Mouse (Mus musculus): ENCODE measurements at regions not wholly inside any gene's neighbourhood (a gene's known extent, or its start where the extent isn't known, plus 50 kb on each side); places are given as distances from the start of the nearest gene placed in this dataset.
"Not testable (repeated sequence)": the region's sequence is repeated elsewhere in the genome, so short reads cannot be mapped to it uniquely, and the experiment has no call there.

DNA sequence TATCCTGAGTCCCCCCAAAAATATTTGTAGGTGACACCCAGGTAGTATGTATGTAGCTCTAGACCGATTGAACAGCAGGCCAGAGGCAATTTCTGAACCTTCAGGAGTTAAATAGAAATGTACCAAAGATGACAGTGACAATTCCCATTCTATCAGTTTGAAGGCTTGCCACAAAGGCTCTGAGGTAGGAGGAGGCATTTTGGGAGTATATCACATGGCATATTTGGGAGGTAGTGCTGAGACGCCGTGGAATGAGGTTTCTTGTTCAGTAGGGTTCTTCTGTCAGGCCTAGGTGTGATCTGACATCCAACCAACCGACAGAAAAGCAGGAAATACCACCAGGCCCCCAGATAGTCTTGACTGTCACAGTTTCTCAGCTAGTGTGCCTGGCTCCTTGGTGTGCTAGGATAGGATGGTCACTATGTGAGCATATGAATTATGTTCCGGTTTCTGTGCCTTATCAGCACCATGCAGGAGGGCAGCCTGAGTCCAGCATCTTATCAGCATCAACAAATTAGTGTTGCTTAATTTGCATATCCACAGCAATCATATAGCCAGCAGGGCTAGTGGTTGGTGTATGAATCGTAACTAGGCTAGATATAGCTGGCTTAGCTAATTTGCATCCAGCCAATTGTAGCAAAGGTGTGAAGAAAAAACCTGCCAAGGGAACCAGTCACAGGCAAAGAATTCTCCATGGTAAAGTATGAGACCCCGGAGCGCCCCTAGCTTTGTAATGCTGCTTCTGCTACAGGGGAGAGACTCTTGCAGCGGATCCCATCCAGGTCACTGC, 136.3 kb upstream of the Bcor start:
- DNase-seq (ENCODE audit: low read depth, low spot score), result no peak

DNA sequence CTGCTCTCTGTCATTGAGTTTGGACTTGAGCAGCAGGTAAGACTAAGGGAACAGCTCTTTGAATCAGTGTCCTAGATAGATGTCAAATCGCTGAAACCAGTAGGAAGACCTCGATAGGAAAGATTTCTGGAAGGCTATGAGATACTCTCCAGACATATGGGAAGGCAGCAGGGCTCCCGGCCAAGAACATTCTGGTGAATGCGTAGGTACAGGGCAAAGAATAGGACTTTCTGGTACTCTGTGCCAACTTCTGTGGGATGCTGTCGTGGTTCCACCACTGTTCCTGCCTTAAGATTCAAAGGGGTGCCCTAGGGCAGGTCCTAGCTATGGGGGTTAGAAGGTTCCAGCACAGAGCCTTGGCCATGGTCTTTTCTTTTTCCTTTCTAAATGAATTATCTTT, 138.5 kb upstream of the Bcor start:
- no peak for DNase-seq (ENCODE audit: low read depth, low spot score)

DNA sequence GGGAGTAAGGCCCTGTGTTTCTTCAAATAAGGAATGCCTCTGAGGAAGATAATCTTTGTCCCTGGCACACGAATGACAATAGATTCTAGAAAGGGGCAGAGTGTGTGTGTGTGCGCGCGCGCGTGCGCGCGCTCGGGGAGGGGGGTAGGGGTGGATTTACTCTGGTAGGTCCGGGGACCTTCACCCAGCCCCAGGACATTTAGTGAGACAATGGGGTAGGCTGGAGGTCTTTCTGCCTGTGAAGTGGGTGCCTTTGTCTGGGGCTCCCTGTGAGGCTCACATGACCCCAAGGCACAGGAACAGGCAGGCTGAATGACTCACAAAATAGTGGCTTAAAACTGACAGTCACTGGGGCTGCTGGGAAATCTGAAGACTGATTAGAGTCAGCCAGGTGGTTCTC, 139.1 kb upstream of the Bcor start:
- DNase-seq (ENCODE audit: low read depth, low spot score), result no peak

DNA sequence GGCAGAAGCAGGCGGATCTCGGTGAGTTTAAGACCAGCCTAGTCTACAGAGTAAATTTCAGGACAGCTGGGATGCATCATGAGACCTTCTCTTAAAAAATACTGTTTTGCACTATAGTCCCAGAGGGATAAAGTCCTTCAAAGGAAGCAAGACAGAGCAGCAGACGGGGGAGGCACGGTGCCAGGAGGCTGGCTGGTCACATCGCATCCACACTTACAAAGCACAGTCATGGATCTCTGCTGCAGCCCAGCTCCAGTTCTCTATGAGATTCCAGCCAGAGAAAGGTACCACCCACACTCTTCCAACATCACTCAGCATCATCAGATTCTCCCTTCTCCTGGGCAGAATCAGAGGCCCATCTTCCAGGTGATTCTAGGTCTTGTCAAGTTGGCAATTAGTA, 144.5 kb upstream of the Bcor start:
- DNase-seq (ENCODE audit: low read depth, low spot score), result no peak

DNA sequence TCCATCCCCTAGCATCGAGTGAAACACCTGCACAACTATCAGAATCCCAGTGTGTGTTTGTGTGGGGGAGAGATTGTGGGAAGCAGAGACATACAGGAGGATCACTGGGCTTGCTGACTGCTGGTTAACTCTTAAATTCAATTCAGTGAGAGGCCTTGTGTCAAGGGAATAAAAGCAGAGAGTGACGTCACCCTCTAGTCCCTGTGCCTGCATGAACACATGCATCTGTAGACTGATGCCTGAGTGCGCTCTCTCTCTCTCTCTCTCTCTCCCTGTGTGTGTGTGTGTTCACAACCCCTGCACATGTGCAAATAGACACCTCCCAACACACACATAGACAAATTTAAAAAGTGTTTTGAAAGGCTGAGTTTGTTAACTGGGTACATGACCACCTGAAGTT, 146.8 kb upstream of the Bcor start:
- DNase-seq (ENCODE audit: low read depth, low spot score), result no peak

DNA sequence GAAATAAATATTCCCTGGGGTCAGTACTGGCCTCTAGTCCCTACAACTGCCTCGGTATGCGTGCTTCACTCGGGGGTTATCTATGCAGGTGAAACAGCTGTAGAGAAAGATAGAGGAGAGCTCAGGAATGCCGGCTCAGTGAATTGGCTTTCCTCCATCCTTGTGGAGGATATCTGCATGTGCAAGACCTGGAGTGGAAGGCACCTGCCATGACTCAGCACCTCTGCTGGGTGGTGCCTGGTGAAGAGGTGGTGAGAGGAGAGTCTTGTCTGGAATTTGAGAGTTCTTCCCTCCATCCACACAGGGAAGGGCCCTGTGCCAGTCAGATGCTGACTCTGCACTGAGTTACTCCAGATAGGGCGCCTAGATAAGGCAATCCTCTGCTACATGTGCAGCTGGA, 152.4 kb upstream of the Bcor start:
- DNase-seq (ENCODE audit: low read depth, low spot score), result no peak

DNA sequence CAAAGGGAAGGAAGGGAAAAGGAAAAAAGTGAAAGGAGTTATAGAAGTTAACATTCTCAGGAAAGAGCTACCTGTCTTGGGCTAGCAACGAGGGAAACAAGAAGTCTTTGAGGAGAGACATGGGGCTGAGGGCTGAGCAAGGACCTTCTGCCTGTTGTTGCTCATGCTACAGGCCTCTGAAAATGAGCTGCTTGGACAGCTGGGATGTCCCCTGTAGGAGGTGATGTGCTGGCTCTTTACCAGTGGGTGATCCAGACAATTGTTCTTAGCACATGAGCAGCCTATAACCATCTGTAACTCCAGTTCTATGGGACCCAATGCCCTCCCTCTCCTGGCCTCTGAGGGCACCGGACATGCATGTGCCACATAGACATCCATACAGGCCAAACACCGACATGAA, 155.5 kb upstream of the Bcor start:
- DNase-seq (ENCODE audit: low read depth, low spot score), result no peak

DNA sequence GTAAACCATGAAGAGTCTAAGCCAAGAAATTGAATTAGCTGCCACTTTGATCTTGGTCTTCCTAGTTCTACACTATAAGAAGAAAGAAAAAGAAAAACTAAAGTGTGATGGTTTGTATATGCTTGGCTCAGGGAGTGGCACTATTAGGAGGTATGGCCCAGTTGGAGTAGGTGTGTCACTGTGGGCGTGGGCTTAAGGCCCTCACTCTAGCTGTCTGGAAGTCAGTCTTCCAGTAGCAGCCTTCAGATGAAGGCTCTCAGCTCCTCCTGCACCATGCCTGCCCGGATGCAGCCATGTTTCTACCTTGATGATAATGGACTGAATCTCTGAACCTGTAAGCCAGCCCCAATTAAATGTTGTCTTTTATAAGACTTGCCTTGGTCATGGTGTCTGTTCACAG, 157.3 kb upstream of the Bcor start:
- not testable (repeated sequence) for DNase-seq (ENCODE audit: low read depth, low spot score)

DNA sequence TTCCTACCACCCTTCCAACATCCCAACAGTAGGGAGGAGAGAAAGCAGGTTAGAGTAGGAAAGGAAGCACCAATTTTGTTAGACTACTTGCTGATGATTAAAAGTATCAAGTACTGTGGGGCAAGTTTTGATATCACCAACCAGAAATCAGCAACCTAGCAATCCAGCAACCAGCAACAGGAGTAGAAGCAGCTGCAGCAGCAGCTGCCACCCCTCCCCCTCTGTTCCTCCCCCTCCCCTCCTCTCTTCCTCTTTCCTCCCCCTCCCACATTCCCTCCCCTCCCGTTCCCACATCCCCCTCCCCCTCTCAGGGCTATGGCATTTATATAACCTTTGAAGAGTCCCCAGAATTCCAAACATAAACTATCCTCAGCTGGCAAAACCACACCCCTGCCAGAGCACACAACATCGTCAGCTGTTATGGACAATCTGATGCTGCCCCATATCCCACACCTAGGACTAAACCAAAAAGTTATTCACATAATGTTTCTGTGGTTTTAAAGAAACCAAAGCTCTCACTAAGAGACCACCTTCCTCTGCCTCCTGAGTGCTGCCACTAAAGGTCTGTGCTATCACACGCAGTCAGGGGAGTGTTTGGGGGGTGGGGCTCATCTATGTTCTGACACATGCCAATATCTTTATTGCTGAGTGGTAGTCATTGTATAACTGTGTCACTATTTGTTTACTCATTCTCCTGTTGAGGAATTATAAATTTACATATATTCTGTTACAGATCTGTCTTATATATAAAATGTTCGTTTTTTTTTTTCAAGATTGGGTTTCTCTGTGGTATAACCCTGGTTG, 158.9 kb upstream of the Bcor start:
- DNase-seq (ENCODE audit: low read depth, low spot score), result no peak

DNA sequence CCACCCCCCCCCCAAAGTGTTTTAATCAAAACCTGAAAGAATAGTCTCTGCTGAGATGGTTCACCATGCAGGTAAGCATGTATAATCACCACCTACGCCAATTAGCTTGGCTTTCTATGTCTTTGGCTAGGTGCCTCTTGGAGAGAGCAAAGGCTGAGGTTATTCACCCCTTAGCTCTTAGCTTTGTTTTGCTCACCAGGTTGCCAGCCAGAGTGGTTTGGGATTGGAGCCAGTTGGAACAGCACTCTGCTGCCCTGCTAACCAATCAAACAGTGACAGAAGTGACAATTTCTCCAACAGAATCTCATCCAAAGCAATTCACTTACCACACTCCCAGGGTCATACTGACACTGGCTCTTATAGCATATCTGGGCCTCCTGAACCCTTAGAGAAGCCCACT, 162.3 kb upstream of the Bcor start:
- no peak for DNase-seq (ENCODE audit: low read depth, low spot score)

DNA sequence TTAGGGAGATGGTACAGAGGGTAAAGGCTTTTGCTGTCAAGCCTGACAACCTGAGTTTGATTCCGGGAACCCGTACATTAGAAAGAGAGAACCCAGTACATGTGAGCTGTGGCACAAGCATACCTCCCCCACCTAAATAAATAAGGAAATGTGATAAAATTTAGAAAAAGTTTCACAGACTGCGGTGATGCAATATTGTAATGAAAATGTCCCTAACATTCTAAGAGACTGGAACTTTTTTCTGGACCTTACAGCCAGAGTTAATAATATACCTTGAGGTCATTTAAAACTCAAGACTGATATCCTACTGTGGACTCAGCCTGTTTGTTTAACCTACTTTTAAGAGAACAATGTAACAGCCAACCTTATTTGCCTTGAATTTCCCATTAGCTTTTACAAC, 163.1 kb upstream of the Bcor start:
- no peak for DNase-seq (ENCODE audit: low read depth, low spot score)

DNA sequence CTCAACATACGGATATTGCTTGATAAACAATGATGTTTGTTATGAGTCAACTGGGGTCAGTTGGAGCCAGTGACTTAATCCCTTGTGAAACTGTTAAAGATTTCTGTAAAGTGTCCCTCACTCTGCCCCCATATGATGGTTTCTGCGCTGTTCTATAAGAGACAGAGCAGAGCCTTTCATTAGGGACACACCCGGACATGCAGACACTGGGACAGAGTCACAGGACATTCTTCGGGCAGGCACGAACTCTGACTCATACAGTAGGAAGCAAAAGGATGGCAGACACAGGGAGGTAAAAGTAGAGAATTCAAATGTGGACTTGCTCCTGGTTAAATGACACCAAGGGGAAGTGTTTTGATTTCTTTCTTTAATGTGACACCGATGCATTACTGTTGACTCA, 163.7 kb upstream of the Bcor start:
- no peak for DNase-seq (ENCODE audit: low read depth, low spot score)

DNA sequence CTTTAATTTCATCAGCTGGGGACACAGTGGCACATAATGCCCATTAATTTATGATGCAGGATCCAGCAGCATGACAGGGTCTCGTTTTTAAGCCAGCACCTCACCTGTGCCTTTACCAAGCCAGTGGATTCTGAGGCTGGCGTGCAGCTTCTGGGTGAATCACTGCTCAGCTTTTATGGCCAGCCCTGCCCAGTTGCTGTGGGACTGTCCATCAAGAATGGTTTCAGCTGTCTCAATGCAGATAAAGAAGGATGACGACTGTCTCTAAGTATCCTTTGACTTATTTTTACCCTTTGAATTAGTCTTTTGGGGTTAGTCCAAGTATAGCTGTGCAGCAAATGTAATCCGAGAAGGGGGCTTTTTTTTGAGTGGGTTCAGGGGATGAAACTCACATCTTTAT, 167.3 kb upstream of the Bcor start:
- DNase-seq (ENCODE audit: low read depth, low spot score), result no peak

DNA sequence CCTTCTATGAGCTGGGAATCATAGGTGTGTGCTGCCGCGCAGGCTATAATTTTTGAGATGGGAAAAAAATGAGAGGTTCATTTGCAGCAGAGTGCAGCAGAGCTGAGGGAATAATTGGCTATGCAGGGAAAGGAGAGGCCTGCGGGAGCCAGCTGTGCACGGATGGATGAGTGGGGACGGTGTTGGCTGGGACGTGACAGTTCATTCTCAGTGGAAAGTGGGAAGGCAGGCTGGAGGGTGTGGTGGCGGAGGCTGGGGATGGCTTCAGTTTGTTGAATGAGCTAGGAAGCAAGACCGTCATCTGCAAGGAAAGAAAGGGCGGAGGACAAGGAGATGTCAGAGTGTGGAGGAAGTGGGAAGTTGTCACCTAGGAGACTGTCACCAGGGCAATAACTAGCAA, 180.4 kb upstream of the Bcor start:
- no peak for DNase-seq (ENCODE audit: low read depth, low spot score)

DNA sequence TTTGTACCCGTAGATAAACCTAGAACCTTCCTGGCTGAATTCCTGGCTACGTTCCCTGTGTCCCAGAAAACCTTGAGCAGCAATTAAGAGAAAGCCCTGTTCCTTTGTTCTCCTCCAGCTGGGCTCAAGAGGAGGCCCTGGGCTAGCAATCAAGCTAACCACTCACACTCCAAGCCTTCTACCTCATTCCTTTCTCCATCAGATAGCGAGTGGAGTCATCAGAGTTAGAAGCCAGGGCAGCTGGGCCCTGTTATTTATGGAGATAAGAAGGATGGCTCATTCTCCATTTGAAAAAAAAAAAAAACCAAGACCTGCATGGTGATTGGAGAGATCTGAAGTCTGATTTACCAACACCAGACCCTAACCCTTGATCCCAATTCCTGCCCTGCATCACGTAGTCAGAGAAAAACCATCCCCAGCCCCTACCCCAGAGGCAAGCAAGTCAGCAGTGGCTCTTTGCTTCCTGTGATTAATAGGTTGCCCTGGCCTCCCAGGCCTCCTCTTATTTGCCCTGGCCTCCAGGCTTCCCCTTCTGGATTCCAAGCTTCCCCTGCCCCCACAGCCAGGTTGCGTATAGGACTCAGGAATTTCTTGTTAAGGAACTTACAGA, 181.3 kb upstream of the Bcor start:
- no peak for DNase-seq (ENCODE audit: low read depth, low spot score)

DNA sequence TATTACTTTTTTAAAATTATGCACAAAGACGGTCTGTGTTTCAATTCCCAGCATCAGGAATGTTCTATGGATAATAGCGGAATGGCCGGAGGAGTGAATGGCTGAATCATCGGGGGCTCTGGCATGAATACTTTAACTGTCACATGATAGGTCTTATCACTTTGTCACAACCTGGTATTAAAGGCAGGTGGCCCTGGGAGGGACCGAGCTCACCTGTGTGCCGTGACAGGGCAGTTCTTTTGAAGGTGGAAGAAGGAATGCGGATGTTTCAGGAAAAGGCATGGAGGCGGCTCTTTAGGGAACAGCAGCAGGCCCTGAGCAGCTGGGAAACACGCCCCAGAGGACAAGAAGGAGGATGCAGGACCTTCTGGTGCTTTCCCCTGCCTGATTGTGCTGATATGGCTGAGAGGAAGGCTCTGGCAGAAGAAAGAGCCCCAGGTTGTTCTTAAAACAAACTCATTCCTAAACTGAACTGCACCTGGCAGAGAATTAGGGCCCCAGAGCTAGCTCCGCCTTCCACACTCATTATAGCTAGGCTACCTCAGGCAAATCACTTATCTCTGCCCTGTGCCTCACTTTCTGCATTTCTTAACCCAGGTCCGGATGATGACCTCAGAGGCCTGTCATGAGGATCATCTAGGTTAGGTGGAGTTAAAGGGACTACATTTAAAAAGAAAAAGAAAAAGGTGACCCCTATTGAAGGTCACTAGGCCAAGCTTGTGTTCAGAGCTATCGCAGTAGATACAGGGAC, 184.8 kb upstream of the Bcor start:
- DNase-seq (ENCODE audit: low read depth, low spot score), result no peak

DNA sequence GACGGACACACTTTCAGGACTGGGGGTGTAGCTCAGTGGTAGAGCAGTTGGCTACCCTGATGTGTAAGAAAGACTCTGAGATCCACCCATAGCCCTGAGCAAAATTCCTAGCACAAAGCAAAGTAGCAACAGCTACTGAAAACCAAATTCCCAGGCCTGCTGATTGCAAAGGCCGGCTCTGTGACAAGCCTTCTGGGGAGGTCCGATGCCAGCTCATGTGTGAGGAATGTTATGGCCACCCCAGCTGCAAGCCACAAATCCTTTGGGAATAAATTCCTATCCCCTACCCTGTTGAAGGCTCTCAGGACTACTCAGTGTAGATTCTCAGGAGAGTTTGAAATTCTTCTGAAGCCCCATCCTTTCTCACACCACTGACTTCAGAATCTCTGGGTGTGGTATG, 186.7 kb upstream of the Bcor start:
- DNase-seq (ENCODE audit: low read depth, low spot score), result no peak

DNA sequence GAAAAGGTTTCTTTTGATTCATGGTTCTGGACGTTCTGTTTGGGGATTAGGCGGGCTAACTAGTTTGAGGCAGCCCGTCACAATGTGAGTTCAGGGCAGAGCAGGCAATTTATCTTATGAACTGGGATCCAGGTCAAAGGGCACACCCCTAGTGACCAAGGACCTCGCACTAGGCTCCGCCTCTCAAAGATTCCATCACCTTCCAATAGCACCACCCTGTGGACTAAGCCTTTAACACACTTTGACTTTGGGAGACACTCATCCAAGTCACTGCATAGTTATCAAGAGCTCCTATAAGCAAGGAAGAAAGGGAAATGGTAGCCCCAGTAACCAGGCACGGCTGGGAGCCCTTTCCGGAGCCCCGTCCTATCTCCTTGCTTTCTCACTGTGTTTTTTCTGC, 188.0 kb upstream of the Bcor start:
- DNase-seq (ENCODE audit: low read depth, low spot score), result no peak

DNA sequence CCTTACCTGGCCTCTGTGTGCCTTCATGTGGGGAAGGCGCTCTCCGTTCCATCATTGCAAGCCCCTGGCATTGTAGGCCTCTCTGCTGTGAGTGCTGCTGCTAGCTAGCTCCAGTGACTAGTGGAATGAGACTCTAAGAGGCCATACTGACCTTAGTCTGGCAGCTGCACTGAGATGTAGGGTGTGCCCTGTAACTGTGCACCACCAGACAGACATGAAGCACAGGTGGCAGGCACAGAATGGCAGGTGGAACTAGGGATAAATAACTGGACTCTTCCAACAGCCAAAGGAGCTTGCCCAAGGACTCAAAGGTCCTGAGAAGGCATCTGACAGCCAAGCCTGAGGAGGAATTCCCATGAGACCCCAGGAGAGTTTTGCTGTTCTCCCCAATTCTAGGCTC, 194.7 kb upstream of the Bcor start:
- DNase-seq (ENCODE audit: low read depth, low spot score), result no peak

DNA sequence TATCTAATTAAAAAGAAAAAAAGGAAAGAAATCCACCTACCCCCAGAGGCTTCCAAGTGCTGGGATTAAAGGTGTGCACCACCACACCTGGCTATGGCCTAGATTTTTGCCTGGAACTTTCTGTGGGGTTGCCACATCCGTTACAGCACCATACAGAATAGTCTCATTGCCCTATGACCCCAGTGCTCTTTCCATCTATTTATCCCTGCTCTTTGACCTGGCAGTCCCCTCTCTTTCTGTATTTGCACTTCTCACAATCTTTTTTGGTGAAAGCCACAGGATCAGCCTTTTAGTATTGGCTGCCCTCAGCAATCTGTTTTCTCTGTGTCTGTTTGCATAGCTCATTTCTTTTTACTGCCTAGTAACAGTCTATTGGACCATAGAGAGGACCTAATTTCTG, 197.9 kb upstream of the Bcor start:
- DNase-seq (ENCODE audit: low read depth, low spot score), result no peak

DNA sequence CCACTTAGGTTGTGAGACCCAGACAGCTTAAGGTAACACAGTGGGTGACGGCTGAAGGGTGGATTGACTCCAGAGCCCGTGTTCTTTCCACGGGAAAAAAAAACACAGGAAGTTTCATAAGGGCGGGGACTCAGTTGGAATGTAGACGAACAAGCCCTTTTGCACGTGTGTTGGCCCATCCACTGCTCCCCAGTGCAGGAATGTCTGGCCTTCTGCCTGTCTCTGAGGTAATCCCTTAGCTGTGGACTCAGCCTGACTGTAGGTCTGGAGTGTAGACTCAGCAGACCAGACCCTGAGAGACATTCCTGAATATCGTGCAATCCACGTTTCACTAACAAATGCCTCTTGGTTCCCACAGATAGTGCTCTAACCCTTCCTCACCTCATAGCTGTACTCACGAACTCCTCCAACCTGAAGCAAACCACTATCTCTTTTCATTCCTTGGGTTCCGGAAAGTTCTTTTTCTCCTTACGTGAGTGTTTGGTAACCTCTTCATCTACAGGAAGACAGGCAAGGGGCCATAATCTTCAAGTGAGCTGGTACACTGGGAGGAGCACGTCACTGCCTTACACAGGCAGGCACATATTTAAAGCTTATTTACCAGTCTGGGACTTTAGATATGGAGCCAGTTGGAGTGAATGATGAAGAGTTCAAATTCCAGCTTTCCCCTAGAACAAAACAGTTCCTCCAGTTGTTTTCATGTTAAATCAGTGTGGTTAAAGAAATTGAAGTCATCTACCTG, 205.6 kb upstream of the Bcor start:
- no peak for DNase-seq (ENCODE audit: low read depth, low spot score)

DNA sequence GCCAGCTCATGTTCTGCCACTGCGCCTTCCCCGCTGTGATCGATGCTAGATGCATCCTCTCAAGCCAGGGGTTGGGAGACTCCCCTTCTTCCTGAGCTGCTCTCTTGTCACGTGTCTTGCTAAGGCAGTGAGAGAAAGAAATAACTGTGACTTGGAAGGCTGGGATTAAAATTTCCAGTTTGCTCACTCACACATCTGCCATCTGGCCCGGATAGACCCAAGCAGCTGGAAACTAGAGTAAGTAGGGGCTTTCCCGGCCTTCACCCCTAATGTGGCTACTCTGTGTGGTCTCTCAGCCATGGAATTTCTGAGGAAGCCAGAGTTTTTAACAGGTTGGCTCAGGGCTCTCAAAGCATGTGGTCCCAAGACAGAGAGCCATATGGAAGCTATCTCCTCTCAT, 206.6 kb upstream of the Bcor start:
- no peak for DNase-seq (ENCODE audit: low read depth, low spot score)
